Mouse (Mus musculus): ENCODE measurements around the gene Tdg. TPM values are rescaled to one million over a fixed set of nuclear protein-coding genes. Genes with fewer than 3 reads are reported as not detected.
A peak's percentile ranks its signal among the peaks of the same experiment; 100 is the strongest.

The Tdg gene
- polyA plus RNA-seq, 1 experiment from 2014 or later, result 247 TPM

GRCm38 (mm10) chr10:82639032-82639698, 9.5 kb downstream of the Tdg start:
- WGBS, result 91% methylated on average over 8 of the region's 8 CpGs
- Histone ChIP-seq H3K9ac (no peak overlapping the region), H3K36me3 (peaks cover 83% of the 10 kb centered on the region), H3K9me3 (replicated peaks) (no peaks in the 10 kb centered on the region), H3K27ac (no peak overlapping the region), H3K4me2 (replicated peaks) (no peak overlapping the region), H3K4me1 (no peaks in the 10 kb centered on the region), H3K27me3 (no peaks in the 10 kb centered on the region), H3K4me3 (no peak overlapping the region)
- no peak for ATAC-seq (ENCODE audit: low FRiP score)

GRCm38 (mm10) chr10:82641481-82641880, 11.9 kb downstream of the Tdg start:
- Histone ChIP-seq H3K9me3 (replicated peaks) (no peaks in the 10 kb centered on the region), H3K36me3 (peaks cover 91% of the 10 kb centered on the region), H3K27me3 (no peaks in the 10 kb centered on the region), H3K4me2 (replicated peaks) (no peak overlapping the region), H3K27ac (no peak overlapping the region), H3K9ac (no peak overlapping the region), H3K4me1 (no peaks in the 10 kb centered on the region), H3K4me3 (no peak overlapping the region)
- WGBS, result 89% methylated on average over 9 of the region's 9 CpGs
- no peak for ATAC-seq (ENCODE audit: low FRiP score)

GRCm38 (mm10) chr10:82646083-82646482, 16.5 kb downstream of the Tdg start:
- peaks cover 73% of the 10 kb centered on the region for H3K36me3 ChIP-seq
- WGBS, result 96% methylated on average over 8 of the region's 8 CpGs

GRCm38 (mm10) chr10:82647205-82647811, 17.7 kb downstream of the Tdg start:
- no peak for ATAC-seq (ENCODE audit: low FRiP score)
- no peak overlapping the region for H3K4me3 ChIP-seq
- H3K9me3 ChIP-seq (replicated peaks), result no peaks in the 10 kb centered on the region
- peaks cover 75% of the 10 kb centered on the region for H3K36me3 ChIP-seq
- H3K4me2 ChIP-seq (replicated peaks), result no peak overlapping the region
- no peak overlapping the region for H3K9ac ChIP-seq
- H3K4me1 ChIP-seq, result no peaks in the 10 kb centered on the region
- no peak overlapping the region for H3K27ac ChIP-seq
- WGBS, result 94% methylated on average over 17 of the region's 17 CpGs
- H3K27me3 ChIP-seq, result no peaks in the 10 kb centered on the region

More at GRCm38 (mm10) chr10:82646083-82646482, 16.5 kb downstream of the Tdg start:
- no peaks in the 10 kb centered on the region for H3K27me3 ChIP-seq
- H3K9me3 ChIP-seq (replicated peaks), result no peaks in the 10 kb centered on the region
- no peak overlapping the region for H3K27ac ChIP-seq
- ATAC-seq (ENCODE audit: low FRiP score), result no peak
- H3K9ac ChIP-seq, result no peak overlapping the region
- H3K4me1 ChIP-seq, result no peaks in the 10 kb centered on the region
- no peak overlapping the region for H3K4me2 ChIP-seq (replicated peaks)
- H3K4me3 ChIP-seq, result no peak overlapping the region

GRCm38 (mm10) chr10:82651221-82651620, 21.6 kb downstream of the Tdg start:
- Histone ChIP-seq H3K4me3 (no peak overlapping the region), H3K27me3 (no peaks in the 10 kb centered on the region), H3K9ac (no peak overlapping the region), H3K27ac (no peak overlapping the region), H3K4me1 (no peaks in the 10 kb centered on the region), H3K4me2 (replicated peaks) (no peak overlapping the region), H3K9me3 (replicated peaks) (no peaks in the 10 kb centered on the region), H3K36me3 (peaks cover 40% of the 10 kb centered on the region)
- ATAC-seq (ENCODE audit: low FRiP score), result no peak
- WGBS, result 92% methylated on average over 5 of the region's 5 CpGs

- Histone ChIP-seq H3K4me1 (no peaks in the 10 kb centered on the region), H3K4me2 (replicated peaks) (no peak overlapping the region), H3K4me3 (no peak overlapping the region), H3K9ac (no peak overlapping the region), H3K36me3 (peaks cover 27% of the 10 kb centered on the region), H3K27me3 (no peaks in the 10 kb centered on the region), H3K27ac (no peak overlapping the region), H3K9me3 (replicated peaks) (no peaks in the 10 kb centered on the region)
- 72% methylated on average over 5 of the region's 5 CpGs for WGBS
- no peak for ATAC-seq (ENCODE audit: low FRiP score)
These were observed 23.0 kb downstream of the Tdg start for GRCm38 (mm10) chr10:82652625-82653024.

GRCm38 (mm10) chr10:82654581-82654980, 25.0 kb downstream of the Tdg start:
- Histone ChIP-seq H3K36me3 (peaks cover 22% of the 10 kb centered on the region), H3K4me3 (no peak overlapping the region), H3K27ac (no peak overlapping the region), H3K9me3 (replicated peaks) (no peaks in the 10 kb centered on the region), H3K4me1 (no peaks in the 10 kb centered on the region), H3K4me2 (replicated peaks) (no peak overlapping the region), H3K27me3 (no peaks in the 10 kb centered on the region), H3K9ac (no peak overlapping the region)
- WGBS, result 87% methylated on average over 3 of the region's 3 CpGs
- ATAC-seq (ENCODE audit: low FRiP score), result no peak

GRCm38 (mm10) chr10:82661820-82662219, 32.2 kb downstream of the Tdg start:
- H3K36me3 ChIP-seq, result no peaks in the 10 kb centered on the region
- H3K4me1 ChIP-seq, result no peaks in the 10 kb centered on the region
- no peak overlapping the region for H3K4me3 ChIP-seq
- 91% methylated on average over 8 of the region's 8 CpGs for WGBS
- ATAC-seq (ENCODE audit: low FRiP score), result no peak
- no peaks in the 10 kb centered on the region for H3K27me3 ChIP-seq
- H3K9me3 ChIP-seq (replicated peaks), result no peaks in the 10 kb centered on the region
- H3K4me2 ChIP-seq (replicated peaks), result no peak overlapping the region
- no peak overlapping the region for H3K27ac ChIP-seq
- no peak overlapping the region for H3K9ac ChIP-seq

- H3K4me1 ChIP-seq, result no peaks in the 10 kb centered on the region
- no peak overlapping the region for H3K4me3 ChIP-seq
- no peaks in the 10 kb centered on the region for H3K36me3 ChIP-seq
- H3K27ac ChIP-seq, result no peak overlapping the region
- ATAC-seq (ENCODE audit: low FRiP score), result no peak
- no peak overlapping the region for H3K9ac ChIP-seq
- H3K4me2 ChIP-seq (replicated peaks), result no peak overlapping the region
- 84% methylated on average over 14 of the region's 14 CpGs for WGBS
- no peaks in the 10 kb centered on the region for H3K27me3 ChIP-seq
- H3K9me3 ChIP-seq (replicated peaks), result no peaks in the 10 kb centered on the region
These were observed 32.8 kb downstream of the Tdg start for GRCm38 (mm10) chr10:82662267-82662990.

- Histone ChIP-seq H3K9ac (no peak overlapping the region), H3K4me2 (replicated peaks) (no peak overlapping the region), H3K36me3 (no peaks in the 10 kb centered on the region), H3K27ac (no peak overlapping the region), H3K4me3 (no peak overlapping the region), H3K4me1 (no peaks in the 10 kb centered on the region), H3K9me3 (replicated peaks) (no peaks in the 10 kb centered on the region), H3K27me3 (no peaks in the 10 kb centered on the region)
- 85% methylated on average over 2 of the region's 2 CpGs for WGBS
- ATAC-seq (ENCODE audit: low FRiP score), result no peak
These were observed 33.7 kb downstream of the Tdg start for GRCm38 (mm10) chr10:82663289-82663688.

- WGBS, result 63% methylated on average over 3 of the region's 3 CpGs
- ATAC-seq (ENCODE audit: low FRiP score), result no peak
These were observed 36.3 kb downstream of the Tdg start for GRCm38 (mm10) chr10:82665951-82666350.

GRCm38 (mm10) chr10:82666436-82667234, 37.0 kb downstream of the Tdg start:
- Histone ChIP-seq H3K9ac (0 out of 2 replicates have a peak overlapping the region, but pooled peaks have one; percentile 1), H3K27me3 (no peaks in the 10 kb centered on the region), H3K27ac (no peak overlapping the region), H3K4me1 (no peaks in the 10 kb centered on the region), H3K9me3 (replicated peaks) (no peaks in the 10 kb centered on the region), H3K4me2 (replicated peaks) (peak overlapping the region; percentile 35), H3K4me3 (no peak overlapping the region), H3K36me3 (no peaks in the 10 kb centered on the region)
- WGBS, result 24% methylated on average over 22 of the region's 22 CpGs
- ATAC-seq (ENCODE audit: low FRiP score), result peak; percentile 86

More at GRCm38 (mm10) chr10:82665951-82666350, 36.3 kb downstream of the Tdg start:
- Histone ChIP-seq H3K4me1 (no peaks in the 10 kb centered on the region), H3K27me3 (no peaks in the 10 kb centered on the region), H3K4me3 (no peak overlapping the region), H3K36me3 (no peaks in the 10 kb centered on the region), H3K4me2 (replicated peaks) (no peak overlapping the region), H3K9me3 (replicated peaks) (no peaks in the 10 kb centered on the region), H3K9ac (no peak overlapping the region), H3K27ac (no peak overlapping the region)
